Mouse (Mus musculus): ENCODE results near the gene Olfr1094.

Olfr1094 gene

DNA sequence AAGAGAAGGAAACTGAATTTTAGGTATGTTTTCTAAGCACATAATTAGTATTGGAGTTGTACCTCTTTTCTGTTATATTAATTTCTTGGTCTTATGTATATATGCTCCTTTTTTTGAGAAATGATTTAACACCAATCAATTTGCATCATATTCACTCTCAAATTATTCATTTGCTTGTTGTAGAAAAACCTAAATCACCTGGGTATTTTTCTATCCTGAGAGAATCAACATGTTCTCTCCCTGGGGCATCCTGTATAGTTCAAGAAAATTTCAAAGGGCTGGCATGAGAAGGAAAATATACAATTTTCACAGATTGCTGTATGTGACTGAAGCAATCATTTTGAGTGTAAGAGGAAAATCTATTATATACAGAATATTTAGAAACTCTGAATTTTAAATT lies at the start of gene Olfr1094:
Gene Olfr1094, plus strand, starts transcription at position 301 of the 400 bp plus-strand sequence.
- DNase-seq (ENCODE audit: low spot score in 2 of 2): no peak

DNA sequence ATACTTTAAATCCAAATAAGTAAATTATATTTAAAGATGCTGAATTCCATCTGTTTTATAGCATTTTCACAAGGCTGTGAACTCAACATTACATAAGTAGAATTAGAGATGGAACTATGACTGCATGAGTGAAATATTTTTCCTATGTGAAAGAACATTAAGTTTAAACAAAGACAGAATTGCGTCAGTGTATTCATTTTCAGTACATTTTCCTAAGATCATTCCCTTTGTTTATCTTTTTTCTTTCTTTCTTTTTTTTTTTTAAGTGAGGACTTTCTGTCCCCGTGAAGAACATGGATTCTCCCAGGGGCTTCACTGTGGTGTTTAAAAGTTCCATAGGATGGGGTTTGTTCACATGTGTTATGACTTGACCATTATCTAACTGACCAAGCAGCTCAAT lies 42.3 kb upstream of the Olfr1094 start, which contains the start of gene Olfr1093:
Gene Olfr1093, plus strand, starts transcription at position 301 of the 400 bp plus-strand sequence.
- DNase-seq (ENCODE audit: low spot score in 2 of 2): no peak

DNA sequence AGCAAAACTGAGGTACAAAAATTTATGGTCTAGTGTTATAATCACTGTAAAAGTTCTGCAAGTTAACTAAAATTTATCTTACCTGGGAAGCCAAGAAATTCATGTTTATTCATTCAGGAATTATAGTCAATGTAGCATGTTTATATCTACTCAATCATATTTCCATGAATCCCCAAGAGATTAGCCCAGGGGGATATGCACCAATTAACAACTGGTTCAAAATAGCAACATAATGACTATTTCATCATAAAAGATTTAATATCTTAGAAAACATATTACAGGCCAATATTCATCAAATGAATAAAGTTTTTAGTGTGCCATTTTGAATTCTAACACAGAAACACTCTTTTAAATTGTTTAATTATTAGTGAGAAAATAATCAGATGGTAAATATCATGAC lies 14.5 kb upstream of the Olfr1094 start, which contains the start of gene Olfr141:
Gene Olfr141, minus strand, starts transcription at position 101 of the 400 bp plus-strand sequence.
- DNase-seq (ENCODE audit: low spot score in 2 of 2): no peak

DNA sequence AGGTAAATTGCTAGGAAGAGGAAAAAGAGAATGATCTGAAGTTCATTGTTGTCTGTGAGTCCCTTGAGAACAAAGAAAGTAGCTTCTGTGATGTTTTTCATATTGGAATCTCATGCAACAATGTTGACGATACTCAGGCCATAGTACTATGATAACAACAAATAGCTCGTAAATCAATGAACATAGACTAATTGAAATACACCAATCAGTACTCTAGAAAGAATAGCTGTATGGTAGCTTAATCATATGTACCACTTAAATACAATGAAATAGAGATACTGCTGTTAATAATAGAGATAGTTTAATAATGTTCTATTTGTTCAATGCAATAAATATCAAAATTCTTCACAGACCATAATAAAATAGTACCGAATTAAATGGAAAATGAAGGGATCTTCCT lies 27.1 kb downstream of the Olfr1094 start, which contains the start of gene Olfr1095:
Gene Olfr1095, minus strand, starts transcription at position 101 of the 400 bp plus-strand sequence.
- no peak for DNase-seq (ENCODE audit: low spot score in 2 of 2)

DNA sequence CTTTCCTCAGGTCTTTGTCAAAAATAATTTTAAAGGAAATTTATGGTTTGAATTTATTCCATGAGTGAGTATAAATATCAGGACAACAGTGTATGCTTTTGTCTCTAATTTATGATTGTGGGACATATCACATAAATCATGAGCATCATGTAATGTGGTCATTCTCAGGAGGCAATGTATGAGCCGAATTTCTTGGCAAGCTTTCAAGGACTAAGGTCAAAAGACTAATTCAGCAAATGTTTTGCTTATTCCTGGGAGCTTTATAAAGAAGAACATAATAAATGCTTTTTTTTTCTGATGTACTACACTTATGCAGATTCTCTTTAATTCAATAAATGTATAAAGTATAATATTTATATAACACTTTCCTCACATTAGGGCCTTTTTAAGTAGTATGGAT lies 50.2 kb downstream of the Olfr1094 start, which contains the start of gene Gm13723:
Gene Gm13723, minus strand, starts transcription at position 101 of the 400 bp plus-strand sequence.
- no peak for DNase-seq (ENCODE audit: low spot score in 2 of 2)

Measured in spleen, postnatal 10 days (tissue).